Mouse (Mus musculus): ENCODE results near the gene Grm7. TPM values are rescaled to one million over a fixed set of nuclear protein-coding genes. Genes with fewer than 3 reads are reported as not detected.

The Grm7 gene
- total RNA-seq (2014; rRNA removed) (51.9 and 53.1 TPM in 2 replicates), polyA plus RNA-seq (2015; fragmentation: Nextera tagmentation; extraction: Ambion mirVana) (28.0 and 28.5 TPM in 2 replicates)

GRCm38 (mm10) chr6:110645411-110646361 lies at the start of gene Grm7:
Grm7 (plus strand) TSS chr6:110645581.
- no peaks in the 10 kb centered on the region for H3K36me3 ChIP-seq (ENCODE audit: insufficient read depth, low read length)
- ATAC-seq (ENCODE audit: low FRiP score), result peak; percentile 84
- peak within 1 kb of the TSS; percentile 73 for H3K4me2 ChIP-seq (ENCODE audit: low read depth, low read length, poor library complexity, severe bottlenecking)
- H3K27me3 ChIP-seq (ENCODE audit: insufficient read depth, low read length), result no peaks in the 10 kb centered on the region
- no peak for TF ChIP-seq CTCF (IDR thresholded peaks at IDR 0.05)
- peak within 1 kb of the TSS; percentile 79 for H3K9ac ChIP-seq (replicated peaks; ENCODE audit: low read length, poor library complexity, severe bottlenecking)
- H3K4me1 ChIP-seq (ENCODE audit: insufficient read depth, low read length), result peaks cover 4% of the 10 kb centered on the region; the same call in 1 of the 2 replicates
- no peaks in the 10 kb centered on the region for H3K9me3 ChIP-seq (ENCODE audit: low read length)
- WGBS, result under 1% methylated on average over 58 of the region's 65 CpGs
- peak within 1 kb of the TSS; percentile 69 for H3K4me3 ChIP-seq (ENCODE audit: low read depth, low read length)
- DNase-seq (ENCODE audit: low spot score), result peak; percentile 83
- peak within 1 kb of the TSS; percentile 68 for H3K27ac ChIP-seq (ENCODE audit: low read depth, low read length)

GRCm38 (mm10) chr6:110645041-110645410 lies 355 bp upstream of the Grm7 start:
- Histone ChIP-seq H3K27me3 (ENCODE audit: insufficient read depth, low read length) (no peaks in the 10 kb centered on the region), H3K9me3 (ENCODE audit: low read length) (no peaks in the 10 kb centered on the region), H3K4me2 (ENCODE audit: low read depth, low read length, poor library complexity, severe bottlenecking) (peak overlapping the region; percentile 73), H3K4me1 (ENCODE audit: insufficient read depth, low read length) (peaks cover 4% of the 10 kb centered on the region; the same call in 1 of the 2 replicates), H3K27ac (ENCODE audit: low read depth, low read length) (no peak overlapping the region; the same call in 1 of the 2 replicates), H3K36me3 (ENCODE audit: insufficient read depth, low read length) (no peaks in the 10 kb centered on the region), H3K4me3 (ENCODE audit: low read depth, low read length) (peak overlapping the region; percentile 69), H3K9ac (replicated peaks; ENCODE audit: low read length, poor library complexity, severe bottlenecking) (peak overlapping the region; percentile 79)
- 4% methylated on average over 7 of the region's 7 CpGs for WGBS
- ATAC-seq (ENCODE audit: low FRiP score) (no peak), DNase-seq (ENCODE audit: low spot score) (no peak)
- no peak for TF ChIP-seq CTCF (IDR thresholded peaks at IDR 0.05)

GRCm38 (mm10) chr6:110646901-110647300 lies 1.5 kb downstream of the Grm7 start:
- no peak for TF ChIP-seq CTCF (IDR thresholded peaks at IDR 0.05)
- H3K9ac ChIP-seq (replicated peaks; ENCODE audit: low read length, poor library complexity, severe bottlenecking), result peak overlapping the region; percentile 79
- no peaks in the 10 kb centered on the region for H3K27me3 ChIP-seq (ENCODE audit: insufficient read depth, low read length)
- no peaks in the 10 kb centered on the region for H3K36me3 ChIP-seq (ENCODE audit: insufficient read depth, low read length)
- H3K9me3 ChIP-seq (ENCODE audit: low read length), result no peaks in the 10 kb centered on the region
- ATAC-seq (ENCODE audit: low FRiP score) (0 out of 2 replicates have a peak, but pooled peaks have one; percentile 36), DNase-seq (ENCODE audit: low spot score) (peak; percentile 57)
- peak overlapping the region; percentile 73 for H3K4me2 ChIP-seq (ENCODE audit: low read depth, low read length, poor library complexity, severe bottlenecking)
- peak overlapping the region; percentile 69 for H3K4me3 ChIP-seq (ENCODE audit: low read depth, low read length)
- 2% methylated on average over 12 of the region's 12 CpGs for WGBS
- H3K27ac ChIP-seq (ENCODE audit: low read depth, low read length), result peak overlapping the region; percentile 65
- H3K4me1 ChIP-seq (ENCODE audit: insufficient read depth, low read length), result peaks cover 4% of the 10 kb centered on the region; the same call in 1 of the 2 replicates

- H3K9ac ChIP-seq (replicated peaks; ENCODE audit: low read length, poor library complexity, severe bottlenecking), result no peak overlapping the region
- H3K4me3 ChIP-seq (ENCODE audit: low read depth, low read length), result peak overlapping the region; percentile 11
- H3K4me2 ChIP-seq (ENCODE audit: low read depth, low read length, poor library complexity, severe bottlenecking), result peak overlapping the region; percentile 73
- WGBS, result 92% methylated on average over 1 of the region's 1 CpGs
- peaks cover 4% of the 10 kb centered on the region; the same call in 1 of the 2 replicates for H3K4me1 ChIP-seq (ENCODE audit: insufficient read depth, low read length)
- no peak for TF ChIP-seq CTCF (IDR thresholded peaks at IDR 0.05)
- DNase-seq (ENCODE audit: low spot score), result no peak
- H3K27me3 ChIP-seq (ENCODE audit: insufficient read depth, low read length), result no peaks in the 10 kb centered on the region
- no peak overlapping the region for H3K27ac ChIP-seq (ENCODE audit: low read depth, low read length)
- no peaks in the 10 kb centered on the region for H3K36me3 ChIP-seq (ENCODE audit: insufficient read depth, low read length)
- no peaks in the 10 kb centered on the region for H3K9me3 ChIP-seq (ENCODE audit: low read length)
- ATAC-seq (ENCODE audit: low FRiP score), result no peak
These were observed 3.8 kb downstream of the Grm7 start for GRCm38 (mm10) chr6:110649227-110649626.

DNA sequence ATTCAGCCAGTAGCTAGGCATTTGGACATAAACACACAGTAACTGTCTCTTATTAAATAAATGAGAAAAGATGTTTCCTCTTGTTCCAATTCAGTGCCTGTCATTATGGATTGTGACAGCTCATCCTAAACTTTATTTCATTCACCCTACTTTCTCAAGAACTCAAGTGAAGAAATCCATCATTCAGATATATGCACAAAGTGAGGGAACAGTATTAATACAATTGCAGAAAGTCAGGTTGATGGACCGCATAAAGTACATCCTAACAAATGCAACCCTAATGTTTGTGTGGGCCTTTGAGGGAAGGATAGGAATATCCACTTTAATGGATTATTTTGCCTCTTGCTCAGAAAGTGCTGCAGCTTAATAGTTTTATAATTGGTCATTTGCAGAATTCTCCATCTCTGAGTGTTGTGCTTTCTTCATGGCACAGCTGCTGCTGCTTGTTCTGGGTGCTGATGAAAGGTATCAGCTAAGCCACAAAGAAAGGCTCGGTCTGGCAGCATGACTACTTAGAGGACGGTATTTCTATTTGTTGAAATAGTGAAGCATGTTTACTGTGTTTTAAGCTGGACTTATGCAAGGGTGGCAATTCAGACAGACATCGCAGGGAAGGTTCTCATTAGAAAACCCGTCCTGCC lies 8.1 kb downstream of the Grm7 start:
- Histone ChIP-seq H3K36me3 (ENCODE audit: insufficient read depth, low read length) (no peaks in the 10 kb centered on the region), H3K27me3 (ENCODE audit: insufficient read depth, low read length) (no peaks in the 10 kb centered on the region), H3K4me3 (ENCODE audit: low read depth, low read length) (no peak overlapping the region), H3K27ac (ENCODE audit: low read depth, low read length) (no peak overlapping the region), H3K4me1 (ENCODE audit: insufficient read depth, low read length) (0 out of 2 replicates have a peak, but pooled peaks cover under 1% of the 10 kb centered on the region), H3K9ac (replicated peaks; ENCODE audit: low read length, poor library complexity, severe bottlenecking) (no peak overlapping the region), H3K9me3 (ENCODE audit: low read length) (no peaks in the 10 kb centered on the region), H3K4me2 (ENCODE audit: low read depth, low read length, poor library complexity, severe bottlenecking) (no peak overlapping the region)
- ATAC-seq (ENCODE audit: low FRiP score) (no peak), DNase-seq (ENCODE audit: low spot score) (no peak)
- no peak for TF ChIP-seq CTCF (IDR thresholded peaks at IDR 0.05)
- WGBS, result 67% methylated on average over 5 of the region's 5 CpGs
